Mouse (Mus musculus) stomach, postnatal 0 days (tissue): ENCODE data around the gene Olfr987. TPM values are rescaled to one million over a fixed set of nuclear protein-coding genes. Genes with fewer than 3 reads are reported as not detected.

Experiments used
- ATAC-seq: fragments of 200-750 bp; cut with Nextera tagmentation; 2 replicates; pipeline ENCODE4 v1.8.0; 2017; ENCODE audit not compliant: low FRiP score, low TSS enrichment
- DNase-seq: peaks from one replicate; pipeline ENCODE4 v3.0.0-alpha.2; 2016; ENCODE audit warnings: low spot score
- H3K27ac ChIP-seq: fragments of 300-500 bp; sonication (generic); replicated peaks from 2 replicates; pipeline ENCODE4 v1.5.1; 2014; ENCODE audit warnings: mild to moderate bottlenecking, control low read depth
- H3K27me3 ChIP-seq: fragments of 300-500 bp; sonication (generic); 2 replicates; pipeline ENCODE4 v1.6.1; 2014; ENCODE audit warnings: low read length; ENCODE audit not compliant: control insufficient read depth, insufficient read depth
- H3K36me3 ChIP-seq: fragments of 300-500 bp; sonication (generic); 2 replicates; pipeline ENCODE4 v1.6.1; 2014; ENCODE audit warnings: low read length, mixed read lengths; ENCODE audit not compliant: control insufficient read depth, insufficient read depth
- H3K4me1 ChIP-seq: fragments of 300-500 bp; sonication (generic); replicated peaks from 2 replicates; pipeline ENCODE4 v1.6.1; 2014; ENCODE audit warnings: antibody characterized with exemption; ENCODE audit not compliant: control insufficient read depth, insufficient read depth
- H3K4me2 ChIP-seq: fragments of 300-500 bp; sonication (generic); replicated peaks from 2 replicates; pipeline ENCODE4 v1.6.1; 2014; ENCODE audit warnings: low read depth, mild to moderate bottlenecking, control low read depth, moderate library complexity
- H3K4me3 ChIP-seq: fragments of 300-500 bp; sonication (generic); 2 replicates; pipeline ENCODE4 v1.5.1; 2014; ENCODE audit warnings: low read depth, low read length, control low read depth
- H3K9ac ChIP-seq: fragments of 300-500 bp; sonication (generic); 2 replicates; pipeline ENCODE4 v1.6.1; 2014; ENCODE audit warnings: mild to moderate bottlenecking, low read length, control low read depth, mixed read lengths
- H3K9me3 ChIP-seq: fragments of 300-500 bp; sonication (generic); 2 replicates; pipeline ENCODE4 v1.6.1; 2016; ENCODE audit warnings: low read length; ENCODE audit not compliant: control insufficient read depth
- CTCF ChIP-seq: IDR thresholded peaks from 2 replicates; pipeline ENCODE4 v1.5.1; 2016; ENCODE audit warnings: antibody characterized with exemption, low read depth, mild to moderate bottlenecking, moderate library complexity
- EP300 ChIP-seq: optimal IDR thresholded peaks from 2 replicates; pipeline ENCODE3; 2016; ENCODE audit warnings: antibody characterized with exemption
- WGBS: fragments of 180-500 bp; shearing (Covaris S2); extraction: QIAGEN DNeasy Blood & Tissue Kit; methylation state at CpG from one replicate; pipeline ENCODE4 v1.1.7; 2014; 5-methylcytosine and 5-hydroxymethylcytosine counted together
- polyA plus RNA-seq: library from polyadenylated mRNA; unstranded; fragments of >200 nt; fragmentation: Nextera tagmentation; extraction: Ambion mirVana; gene quantifications from 2 replicates; pipeline ENCODE4 v1.2.1, GENCODE M21; 2015

Gene Olfr987
- polyA plus RNA-seq, 1 experiment from 2014 or later: not detected

DNA sequence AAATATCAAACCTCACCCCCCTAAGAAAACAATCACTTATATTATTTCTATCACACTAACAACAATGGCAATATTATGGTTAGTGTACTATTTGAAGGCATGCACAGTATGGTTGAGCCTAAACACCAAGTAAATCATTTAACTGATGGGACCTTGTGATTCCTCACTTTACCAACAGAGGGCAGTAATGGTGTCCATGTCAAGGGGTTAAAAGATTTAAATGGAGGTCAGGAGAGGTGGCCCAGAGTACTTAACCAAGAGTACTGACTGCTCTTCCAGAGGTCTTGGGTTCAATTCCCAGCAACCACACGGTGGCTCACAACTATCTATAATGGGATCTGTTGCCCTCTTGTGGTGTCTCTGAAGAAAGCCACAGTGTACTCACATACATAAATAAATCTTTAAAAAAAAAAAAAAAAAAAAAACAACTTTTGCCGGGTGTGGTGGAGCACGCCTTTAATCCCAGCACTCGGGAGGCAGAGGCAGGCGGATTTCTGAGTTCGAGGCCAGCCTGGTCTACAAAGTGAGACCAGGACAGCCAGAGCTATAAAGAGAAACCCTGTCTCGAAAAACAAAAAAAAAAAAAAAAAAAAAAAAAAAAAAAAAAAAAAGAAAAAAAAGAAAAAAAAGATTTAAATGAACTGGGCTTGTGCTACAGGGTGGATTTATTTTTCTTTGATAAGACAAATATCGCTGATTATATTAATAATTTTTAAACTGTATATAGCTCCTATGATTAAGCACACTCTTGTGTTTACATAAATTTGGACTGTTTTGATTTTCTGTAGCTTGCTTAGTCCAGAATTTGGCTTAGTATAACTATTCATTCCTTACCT lies 55.3 kb downstream of the Olfr987 start:
- WGBS: 74% methylated on average over 8 of the region's 8 CpGs
- no peaks in the 10 kb centered on the region for H3K27me3 ChIP-seq
- no peaks in the 10 kb centered on the region for H3K9me3 ChIP-seq
- no peak overlapping the region for H3K9ac ChIP-seq
- no peak overlapping the region for H3K4me3 ChIP-seq
- no peak overlapping the region for H3K4me2 ChIP-seq
- no peaks in the 10 kb centered on the region for H3K36me3 ChIP-seq
- H3K4me1 ChIP-seq: 0 out of 2 replicates have a peak, but pooled peaks cover 2% of the 10 kb centered on the region
- ATAC-seq: no peak
- no peak for DNase-seq
- H3K27ac ChIP-seq: no peak overlapping the region
- TF ChIP-seq CTCF: peak; percentile 48
- no peak for TF ChIP-seq EP300

DNA sequence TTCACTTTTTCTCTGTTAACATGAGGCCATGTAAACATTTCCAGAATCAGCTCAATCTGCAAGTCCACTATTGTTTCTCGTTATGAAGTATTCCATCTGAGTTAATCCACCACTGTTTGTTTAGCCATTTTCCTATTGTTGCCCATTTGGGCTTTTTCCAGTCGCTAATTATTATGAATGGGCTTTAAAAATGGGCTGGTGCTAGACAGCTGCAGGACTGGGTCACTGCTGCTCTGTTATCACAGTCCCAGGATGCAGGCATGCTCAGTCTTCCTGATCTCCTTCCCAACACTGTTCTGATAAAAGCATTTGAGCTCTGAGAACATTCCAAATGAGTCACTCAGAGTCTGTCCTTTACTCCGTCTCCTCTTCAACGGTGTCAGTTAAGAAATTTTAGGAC lies 58.1 kb downstream of the Olfr987 start:
- no peak for DNase-seq
- ATAC-seq: no peak; the same call in 1 of the 2 replicates
- H3K4me2 ChIP-seq: no peak overlapping the region
- H3K9me3 ChIP-seq: no peaks in the 10 kb centered on the region
- H3K27me3 ChIP-seq: no peaks in the 10 kb centered on the region
- WGBS: 29% methylated on average over 4 of the region's 4 CpGs
- H3K36me3 ChIP-seq: no peaks in the 10 kb centered on the region
- H3K9ac ChIP-seq: no peak overlapping the region
- H3K27ac ChIP-seq: no peak overlapping the region
- TF ChIP-seq EP300 (no peak), CTCF (no peak)
- 0 out of 2 replicates have a peak, but pooled peaks cover 2% of the 10 kb centered on the region for H3K4me1 ChIP-seq
- no peak overlapping the region for H3K4me3 ChIP-seq

Other genes starting within 250 kb of the Olfr987 start
- gene Aplnr, start 203.1 kb downstream of the Olfr987 start, polyA plus RNA-seq: 25.1 and 28.0 TPM in 2 replicates
- gene Lrrc55, start 142.1 kb downstream of the Olfr987 start, polyA plus RNA-seq: 1.1 and 1.2 TPM in 2 replicates
- not detected in 2 replicates for gene Olfr988, start 23.9 kb upstream of the Olfr987 start, polyA plus RNA-seq
- not detected in 2 replicates for gene Olfr992, start 70.2 kb upstream of the Olfr987 start, polyA plus RNA-seq
- gene Olfr993, start 75.6 kb upstream of the Olfr987 start, polyA plus RNA-seq: not detected in 2 replicates
- not detected in 2 replicates for gene Olfr994, start 97.1 kb upstream of the Olfr987 start, polyA plus RNA-seq
- not detected in 2 replicates for gene Olfr995, start 104.3 kb upstream of the Olfr987 start, polyA plus RNA-seq
- gene 4833423E24Rik, start 179.7 kb upstream of the Olfr987 start, polyA plus RNA-seq: 60.6 and 61.5 TPM in 2 replicates
- gene Olfr996, start 239.9 kb upstream of the Olfr987 start, polyA plus RNA-seq: not detected in 2 replicates
- gene Olfr998, start 249.6 kb upstream of the Olfr987 start, polyA plus RNA-seq: 0.10 TPM in 1 of 2 replicates, not detected in the other